In genomic region chr19:24101183-24101582, GRCm38 (mm10) we compare ENCODE assay signal across 10 mouse cellular contexts.
DNase-seq lines count a peak whose midpoint lies in the region; ATAC-seq and TF ChIP-seq lines count a peak whose summit lies in the region.
"Had no signal": no experiment of that assay in that cellular context is flagged by ENCODE, and none has a peak within 500 bp of the region (broad histone marks: within the 10 kb centered on the region; RNA-seq: fewer than 3 reads in every experiment).

No protein-coding gene starts in this region.

- H3K27me3 ChIP-seq in kidney, embryonic 16.5 days (ENCODE audit: insufficient read depth, low read length) = no peaks in the 10 kb centered on the region
- H3K27me3 ChIP-seq: midbrain, embryonic 12.5 days had no signal

- DNase-seq in cerebellum, postnatal 10 days = peak; percentile 14 to 59
- no peak for DNase-seq in cerebellum, adult 9-11 months
- peak; percentile 22 to 23 for DNase-seq in layer of hippocampus, adult 2 months (ENCODE audit: low spot score in 2 of 2)
- DNase-seq in layer of hippocampus, postnatal 36 days = no peak
- peak; percentile 43 for DNase-seq in ES-E14 (ENCODE audit: low read depth, low spot score)
- DNase-seq in forelimb bud, embryonic 11.5 days (ENCODE audit: low read depth, low spot score) = peak; percentile 10

- H3K4me1 ChIP-seq in ES-E14 (ENCODE audit: control insufficient read depth in 2 of 2, insufficient read depth in 2 of 2, low read length in 2 of 2, poor library complexity in 1 of 2) = no peaks in the 10 kb centered on the region
- H3K4me1 ChIP-seq in kidney, embryonic 16.5 days (ENCODE audit: insufficient read depth, low read length) = no peaks in the 10 kb centered on the region
- H3K4me1 ChIP-seq: midbrain, embryonic 12.5 days had no signal

- peak; percentile 79 for TF ChIP-seq CTCF in layer of hippocampus, adult 2 months (conservative IDR thresholded peaks at IDR 0.05)

- peaks cover 44% of the 10 kb centered on the region for H3K36me3 ChIP-seq in ES-E14 (ENCODE audit: control insufficient read depth, insufficient read depth, low read length, poor library complexity, severe bottlenecking)
- peaks cover 20% of the 10 kb centered on the region for H3K36me3 ChIP-seq in kidney, embryonic 16.5 days (ENCODE audit: insufficient read depth, low read length)

- no peak overlapping the region for H3K4me2 ChIP-seq in kidney, embryonic 16.5 days (replicated peaks; ENCODE audit: low read depth, low read length)
- H3K4me2 ChIP-seq: midbrain, embryonic 12.5 days had no signal

- H3K27ac ChIP-seq in layer of hippocampus, adult 2 months = no peak overlapping the region
- H3K27ac ChIP-seq in ES-E14 (ENCODE audit: insufficient read depth, low read depth, low read length, poor library complexity, severe bottlenecking) = no peak overlapping the region
- H3K27ac ChIP-seq in kidney, embryonic 16.5 days (ENCODE audit: low read length) = no peak overlapping the region
- H3K27ac ChIP-seq: midbrain, embryonic 12.5 days had no signal

- H3K9ac ChIP-seq in ES-E14 (ENCODE audit: insufficient read depth, low read depth, low read length, poor library complexity, severe bottlenecking) = no peak overlapping the region
- H3K9ac ChIP-seq in kidney, embryonic 16.5 days (replicated peaks; ENCODE audit: low read length) = no peak overlapping the region
- H3K9ac ChIP-seq: midbrain, embryonic 12.5 days had no signal

- WGBS in kidney, embryonic 16.5 days = 77% methylated on average over 6 of the region's 6 CpGs

- ATAC-seq in megakaryocyte-erythroid progenitor cell, adult 5-6 weeks (replicated peaks; ENCODE audit: low FRiP score, low TSS enrichment, poor library complexity, severe bottlenecking) = no peak
- no peak for ATAC-seq in kidney, embryonic 16.5 days (ENCODE audit: low FRiP score, low TSS enrichment)
- ATAC-seq: forebrain, embryonic 16.5 days had no signal

- no peaks in the 10 kb centered on the region for H3K9me3 ChIP-seq in ES-E14 (ENCODE audit: control insufficient read depth, insufficient read depth, low read depth, low read length)
- H3K9me3 ChIP-seq in kidney, embryonic 16.5 days (ENCODE audit: low read length) = no peaks in the 10 kb centered on the region
- H3K9me3 ChIP-seq: midbrain, embryonic 12.5 days had no signal

- in situ Hi-C loops in ES-E14 (cut with MboI; ENCODE audit: low sequenced_read_pairs in 2 of 2, unreplicated experiment in 2 of 2) = no loop called here

- no peak overlapping the region for H3K4me3 ChIP-seq in layer of hippocampus, adult 2 months
- H3K4me3 ChIP-seq in ES-E14 (ENCODE audit: insufficient read depth in 1 of 2, low read depth in 1 of 2, low read length in 2 of 2, poor library complexity in 1 of 2, severe bottlenecking in 1 of 2) = no peak overlapping the region
- no peak overlapping the region for H3K4me3 ChIP-seq in kidney, embryonic 16.5 days (ENCODE audit: low read length)
- H3K4me3 ChIP-seq: midbrain, embryonic 12.5 days had no signal

TF ChIP-seq in ES-E14, 5 proteins besides CTCF, POLR2A, EP300 and RAD21:
- TF ChIP-seq ZC3H11A (IDR thresholded peaks at IDR 0.05; ENCODE audit: borderline replicate concordance, low read depth, low read length) = no peak
- TF ChIP-seq MAFK (IDR thresholded peaks at IDR 0.05; ENCODE audit: insufficient read depth, low read depth, low read length) = no peak
- no peak for TF ChIP-seq HCFC1 (IDR thresholded peaks at IDR 0.05; ENCODE audit: borderline replicate concordance, insufficient read depth, low read length)
- no peak for TF ChIP-seq ZNF384 (IDR thresholded peaks at IDR 0.05; ENCODE audit: low read depth, low read length)
- no peak for TF ChIP-seq CHD2 (IDR thresholded peaks at IDR 0.05; ENCODE audit: low read depth, low read length)
TF ChIP-seq in ES-E14: peak in this region for 0.

Comparison
In these comparisons a context has a peak if more than half of its experiments do, and no peak if none do; other contexts are left out.
1. DNase-seq: peak in cerebellum, postnatal 10 days (2 of 2), layer of hippocampus, adult 2 months (2 of 2), ES-E14 (single experiment) and forelimb bud, embryonic 11.5 days (single experiment); none in cerebellum, adult 9-11 months (single experiment) and layer of hippocampus, postnatal 36 days (0 of 2).